10 mouse cellular contexts compared by ENCODE assay signal in genomic region chr5:147331547-147331946, GRCm38 (mm10). TPM values are rescaled to one million over a fixed set of nuclear protein-coding genes. Genes with fewer than 3 reads are reported as not detected.
DNase-seq lines count a peak whose midpoint lies in the region; ATAC-seq lines count a peak whose summit lies in the region.
"Had no signal": no experiment of that assay in that cellular context is flagged by ENCODE, and none has a peak within 500 bp of the region (broad histone marks: within the 10 kb centered on the region; RNA-seq: fewer than 3 reads in every experiment).

No protein-coding gene starts in this region.

- no peaks in the 10 kb centered on the region for H3K36me3 ChIP-seq in heart, embryonic 10.5 days
- H3K36me3 ChIP-seq: embryonic facial prominence, embryonic 13.5 days; limb, embryonic 12.5 days had no signal

- H3K4me1 ChIP-seq in heart, embryonic 10.5 days = peaks cover 7% of the 10 kb centered on the region; the same call in 1 of the 2 replicates
- H3K4me1 ChIP-seq: limb, embryonic 12.5 days had no signal

- 40% methylated on average over 2 of the region's 2 CpGs for WGBS in heart, embryonic 10.5 days

- H3K9me3 ChIP-seq in heart, embryonic 10.5 days = no peaks in the 10 kb centered on the region
- H3K9me3 ChIP-seq: embryonic facial prominence, embryonic 13.5 days; limb, embryonic 12.5 days had no signal

- DNase-seq in heart, adult 8-10 months (ENCODE audit: low spot score) = peak; percentile 17
- DNase-seq in heart, embryonic 10.5 days (ENCODE audit: low spot score) = no peak
- peak; percentile 90 for DNase-seq in A20 (ENCODE audit: low read depth, low spot score)
- DNase-seq in R1 (ENCODE audit: low read depth, low spot score) = peak; percentile 83
- peak; percentile 53 to 67 for DNase-seq in layer of hippocampus, postnatal 10 days (ENCODE audit: low spot score in 2 of 2)
- DNase-seq in retina, embryonic 14.5 days (ENCODE audit: low spot score) = peak; percentile 64

- no peak overlapping the region for H3K27ac ChIP-seq in heart, embryonic 10.5 days
- H3K27ac ChIP-seq: embryonic facial prominence, embryonic 13.5 days; limb, embryonic 12.5 days had no signal

- ATAC-seq in common myeloid progenitor, adult 5-6 weeks (replicated peaks; ENCODE audit: low read depth, poor library complexity, severe bottlenecking) = peak; percentile 88
- ATAC-seq in erythroid progenitor cell, adult 5-6 weeks (replicated peaks; ENCODE audit: low FRiP score, poor library complexity, severe bottlenecking) = no peak

- H3K4me3 ChIP-seq in heart, embryonic 10.5 days = no peak overlapping the region
- H3K4me3 ChIP-seq: embryonic facial prominence, embryonic 13.5 days; limb, embryonic 12.5 days had no signal

- H3K27me3 ChIP-seq in heart, embryonic 10.5 days (ENCODE audit: insufficient read depth, poor library complexity, severe bottlenecking) = peaks cover 9% of the 10 kb centered on the region; the same call in 1 of the 2 replicates

RNA-seq across cellular contexts. Expression of gene Urad, which starts 9.3 kb away (rescaled TPM):
- total RNA-seq in heart, adult 8-10 months (2022) = not detected
- not detected in 2 replicates for polyA plus RNA-seq in heart, embryonic 10.5 days (2016; fragmentation: Nextera tagmentation; extraction: Ambion mirVana)
- not detected in 2 replicates for total RNA-seq in common myeloid progenitor, adult 5-6 weeks (2017)
- not detected for total RNA-seq in layer of hippocampus, postnatal 10 days (2021)
- not detected in 2 replicates for total RNA-seq in erythroid progenitor cell, adult 5-6 weeks (2015; ENCODE audit: low replicate concordance)
- total RNA-seq in erythroid progenitor cell, adult 5-6 weeks (2017; ENCODE audit: low replicate concordance) = not detected in 2 replicates
- polyA plus RNA-seq: embryonic facial prominence, embryonic 13.5 days; limb, embryonic 12.5 days had no signal

RNA-seq across cellular contexts. Expression of gene Cdx2, which starts 24.5 kb away (rescaled TPM):
- total RNA-seq in heart, adult 8-10 months (2022) = not detected
- not detected in 2 replicates for polyA plus RNA-seq in heart, embryonic 10.5 days (2016; fragmentation: Nextera tagmentation; extraction: Ambion mirVana)
- not detected in 2 replicates for total RNA-seq in common myeloid progenitor, adult 5-6 weeks (2017)
- not detected for total RNA-seq in layer of hippocampus, postnatal 10 days (2021)
- not detected in 2 replicates for total RNA-seq in erythroid progenitor cell, adult 5-6 weeks (2015; ENCODE audit: low replicate concordance)
- not detected in 2 replicates for total RNA-seq in erythroid progenitor cell, adult 5-6 weeks (2017; ENCODE audit: low replicate concordance)
- polyA plus RNA-seq: embryonic facial prominence, embryonic 13.5 days; limb, embryonic 12.5 days had no signal
